In the genomic region with DNA sequence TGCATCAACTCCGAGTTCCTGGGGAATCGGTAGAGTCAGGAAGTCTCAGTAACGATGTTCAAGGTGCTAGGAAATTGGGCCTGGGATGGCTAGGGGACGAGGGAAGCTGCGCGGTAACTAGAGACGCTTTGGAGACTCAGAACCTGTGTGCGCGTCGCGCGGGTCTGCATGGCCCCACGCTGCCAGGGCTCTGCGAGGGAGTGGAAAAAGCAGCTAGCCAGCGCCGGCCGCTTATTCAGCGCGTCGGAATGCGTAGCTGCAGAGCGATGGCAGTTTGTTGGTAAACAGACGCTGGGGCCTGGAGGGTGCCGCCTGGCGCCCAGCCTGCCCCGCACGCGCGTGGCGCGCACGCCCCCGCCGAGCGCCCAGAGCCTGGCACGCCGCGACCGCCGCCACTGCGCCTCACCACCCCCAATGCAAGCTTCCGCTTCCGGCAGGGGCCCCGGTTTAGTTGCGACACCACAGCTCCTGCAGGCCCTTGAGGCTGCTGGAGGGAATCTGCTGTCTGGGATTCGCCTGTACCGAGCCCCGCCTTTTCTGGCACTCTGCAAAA, we compare ENCODE assay signal across 8 mouse cellular contexts. TPM values are rescaled to one million over a fixed set of nuclear protein-coding genes. Genes with fewer than 3 reads are reported as not detected.
DNase-seq lines count a peak whose midpoint lies in the region; ATAC-seq and TF ChIP-seq lines count a peak whose summit lies in the region.
"Had no signal": no experiment of that assay in that cellular context is flagged by ENCODE, and none has a peak within 500 bp of the region (broad histone marks: within the 10 kb centered on the region; RNA-seq: fewer than 3 reads in every experiment).

TSS of gene Dlx4 (minus strand) at position 413 of the 553 bp plus-strand sequence.

- no peak for TF ChIP-seq CTCF in liver, adult 2 months (IDR thresholded peaks at IDR 0.05; ENCODE audit: low read depth, low read length)

- no peak within 1 kb of the TSS for H3ac ChIP-seq in myocyte (ENCODE audit: control insufficient read depth, insufficient read length)

- no peak for ATAC-seq in heart, embryonic 15.5 days (replicated peaks; ENCODE audit: insufficient number of reproducible peaks, insufficient read depth, low FRiP score, low read depth)

- peaks cover 39% of the 10 kb centered on the region for H3K4me1 ChIP-seq in heart, embryonic 15.5 days (replicated peaks)
- peaks cover 6% of the 10 kb centered on the region for H3K4me1 ChIP-seq in liver, adult 2 months (ENCODE audit: control insufficient read depth, insufficient read depth, low read length)

- peak within 1 kb of the TSS; percentile 49 for H3K9ac ChIP-seq in heart, embryonic 15.5 days
- H3K9ac ChIP-seq in liver, adult 2 months (ENCODE audit: low read depth, low read length) = peak within 1 kb of the TSS; percentile 46

- H3K27me3 ChIP-seq in heart, embryonic 15.5 days = peaks cover 100% of the 10 kb centered on the region
- H3K27me3 ChIP-seq in liver, adult 2 months (ENCODE audit: control insufficient read depth, insufficient read depth, low read length) = peaks cover 60% of the 10 kb centered on the region
- peaks cover 5% of the 10 kb centered on the region for H3K27me3 ChIP-seq in myocyte (ENCODE audit: control insufficient read depth, insufficient read depth, insufficient read length)

- no peaks in the 10 kb centered on the region for H3K9me3 ChIP-seq in heart, embryonic 15.5 days (replicated peaks)

- H3K4me2 ChIP-seq in heart, embryonic 15.5 days = peak within 1 kb of the TSS; percentile 94
- peak within 1 kb of the TSS; percentile 76 for H3K4me2 ChIP-seq in myocyte (ENCODE audit: low read depth)

- no peaks in the 10 kb centered on the region for H3K79me2 ChIP-seq in liver, adult 2 months (ENCODE audit: control insufficient read depth, insufficient read depth, low read length)
- H3K79me2 ChIP-seq in myocyte (ENCODE audit: control insufficient read depth, insufficient read depth) = no peaks in the 10 kb centered on the region

- TF ChIP-seq POLR2A in liver, adult 2 months (IDR thresholded peaks at IDR 0.05; ENCODE audit: extremely low read depth, insufficient read depth, low read length) = no peak
- peak; percentile 56 for TF ChIP-seq POLR2A in myocyte (IDR thresholded peaks at IDR 0.05; ENCODE audit: insufficient read length, low read depth)

- under 1% methylated on average over 48 of the region's 48 CpGs for WGBS in heart, embryonic 15.5 days
- 2% methylated on average over 48 of the region's 48 CpGs for WGBS in liver, adult 2 months

- no peak within 1 kb of the TSS for H3K27ac ChIP-seq in heart, embryonic 15.5 days
- H3K27ac ChIP-seq in liver, adult 2 months (replicated peaks; ENCODE audit: insufficient read depth, low read depth, low read length) = no peak within 1 kb of the TSS

- peak within 1 kb of the TSS; percentile 55 for H3K4me3 ChIP-seq in heart, embryonic 15.5 days
- H3K4me3 ChIP-seq in liver, adult 2 months (ENCODE audit: insufficient read depth, low read depth, low read length) = peak within 1 kb of the TSS; percentile 54; the same call in 1 of the 2 replicates
- H3K4me3 ChIP-seq in myocyte = peak within 1 kb of the TSS; percentile 13

- no peaks in the 10 kb centered on the region for H3K36me3 ChIP-seq in heart, embryonic 15.5 days
- H3K36me3 ChIP-seq in liver, adult 2 months (ENCODE audit: control insufficient read depth, insufficient read depth, low read length) = no peaks in the 10 kb centered on the region
- H3K36me3 ChIP-seq in myocyte (ENCODE audit: control insufficient read depth, insufficient read depth) = no peaks in the 10 kb centered on the region

- DNase-seq in 3T3-L1 (ENCODE audit: low read depth, low spot score) = peak; percentile 58
- DNase-seq in CD4-positive helper T cell, adult 2 months (ENCODE audit: low read depth, low spot score) = peak; percentile 21
- peak; percentile 56 for DNase-seq in embryo, embryonic 10 days (ENCODE audit: low spot score)
- DNase-seq in liver, adult 2 months (ENCODE audit: extremely low read depth, low read depth, low spot score) = peak; percentile 33
- no peak for DNase-seq in right cerebral cortex, adult 2 months (ENCODE audit: low spot score in 2 of 2)

TF ChIP-seq in myocyte, 11 proteins besides CTCF, POLR2A, EP300 and RAD21:
- TF ChIP-seq CEBPB (IDR thresholded peaks at IDR 0.05; ENCODE audit: insufficient read depth, poor library complexity, severe bottlenecking) (peak; percentile 64; the same call in 1 of the 2 replicates), POLR2AphosphoS2 (IDR thresholded peaks at IDR 0.05; ENCODE audit: insufficient read length, low read depth) (no peak), MYOD1 (IDR thresholded peaks at IDR 0.05; ENCODE audit: control insufficient read depth in 1 of 3, insufficient read length in 2 of 3, low read depth in 2 of 3) (peak in 1 of 3 experiments; percentile 31)
TF ChIP-seq in myocyte: peak in this region for 2.

RNA-seq across cellular contexts. Expression of gene Dlx4, which starts in this region (rescaled TPM):
- 0.08 and 0.10 TPM in 2 replicates for polyA plus RNA-seq in heart, embryonic 15.5 days (2015; fragmentation: Nextera tagmentation; extraction: Ambion mirVana)
- 0.07 TPM in 1 of 2 replicates, not detected in the other for total RNA-seq in liver, adult 2 months (2014; rRNA removed)
- 0.21 and 0.29 TPM in 2 replicates for polyA plus RNA-seq in liver, adult 2 months (2012; rRNA removed)
- 0.49 TPM for polyA plus RNA-seq in myocyte (2012; fragmentation: generic; extraction: Trizol)
- total RNA-seq: hematopoietic stem cell, adult 5-6 weeks had no signal

Comparison
In these comparisons a context has a peak if more than half of its experiments do, and no peak if none do; other contexts are left out.
1. Peak in DNase-seq, H3K4me3 ChIP-seq and H3K9ac ChIP-seq in liver, adult 2 months; RNA of the gene not detected or under 1 TPM.
2. DNase-seq: peak in 3T3-L1 (single experiment), CD4-positive helper T cell, adult 2 months (single experiment) and embryo, embryonic 10 days (single experiment); none in right cerebral cortex, adult 2 months (0 of 2).
3. Peak in every context shown above with its lines, with median percentiles within 50 percentile points of each other: H3K4me3 ChIP-seq.